Mouse (Mus musculus): ENCODE data around the gene Muc15. TPM values are rescaled to one million over a fixed set of nuclear protein-coding genes. Genes with fewer than 3 reads are reported as not detected.

Muc15 gene
- polyA plus RNA-seq, 1 experiment from 2014 or later = 0.05 TPM

DNA sequence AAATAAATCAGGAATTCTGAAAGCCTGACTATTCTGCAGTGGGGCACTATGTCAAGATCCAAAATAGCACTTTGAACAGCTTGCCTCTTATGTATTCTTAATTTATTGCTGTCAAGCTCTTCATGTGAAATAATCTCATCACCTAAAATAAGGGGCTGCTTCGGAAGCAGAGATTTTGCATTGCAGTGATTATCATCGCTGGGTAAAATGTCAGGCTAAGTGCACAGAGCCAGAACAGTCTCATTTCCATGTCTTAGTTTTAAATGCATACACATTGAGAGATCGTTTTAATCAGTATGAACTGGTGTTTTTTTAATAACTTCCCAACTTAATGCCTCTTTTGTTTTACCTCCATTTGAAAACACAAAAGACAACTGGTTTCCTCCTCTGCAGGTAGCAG, 66.3 kb downstream of the Muc15 start:
- H3K9ac ChIP-seq = no peak overlapping the region
- WGBS = 72% methylated on average over 3 of the region's 3 CpGs
- H3K36me3 ChIP-seq = no peaks in the 10 kb centered on the region
- no peaks in the 10 kb centered on the region for H3K9me3 ChIP-seq (replicated peaks)
- H3K27me3 ChIP-seq = no peaks in the 10 kb centered on the region
- no peaks in the 10 kb centered on the region for H3K4me1 ChIP-seq (replicated peaks)
- no peak for ATAC-seq (replicated peaks; ENCODE audit: insufficient number of reproducible peaks, insufficient read depth, low FRiP score, low read depth)
- no peak overlapping the region for H3K4me2 ChIP-seq
- no peak overlapping the region for H3K4me3 ChIP-seq
- H3K27ac ChIP-seq = no peak overlapping the region

Other genes with a start within 250 kb of the Muc15 start
- not detected in 2 replicates for gene Slc5a12, start 124.0 kb upstream of the Muc15 start, polyA plus RNA-seq (2015; fragmentation: Nextera tagmentation; extraction: Ambion mirVana)
- gene Ano3, start 229.6 kb downstream of the Muc15 start, polyA plus RNA-seq (2015; fragmentation: Nextera tagmentation; extraction: Ambion mirVana) = 0.18 and 0.25 TPM in 2 replicates